Mouse (Mus musculus) liver, embryonic 14.5 days (tissue): Measurements from ENCODE around the gene Golga1. TPM values are rescaled to one million over a fixed set of nuclear protein-coding genes. Genes with fewer than 3 reads are reported as not detected.

Experiments used
- ATAC-seq: fragments of 200-750 bp; cut with Nextera tagmentation; 2 replicates; pipeline ENCODE4 v1.8.0; 2017; ENCODE audit warnings: moderate number of reproducible peaks, mild to moderate bottlenecking, moderate library complexity; ENCODE audit not compliant: insufficient read depth
- DNase-seq, 3 experiments: peaks; one replicate each; pipeline ENCODE4 v3.0.0-alpha.2; 2012 to 2013; ENCODE audit warnings: low read depth in 3 of 3, low spot score in 3 of 3
- H3K27ac ChIP-seq: fragments of 300-500 bp; sonication (generic); 2 replicates; pipeline ENCODE4 v1.5.1; 2014; ENCODE audit warnings: moderate library complexity, mild to moderate bottlenecking, control low read depth, inconsistent platforms
- H3K27me3 ChIP-seq: fragments of 300-500 bp; sonication (generic); 2 replicates; pipeline ENCODE4 v1.6.1; 2014; ENCODE audit warnings: mild to moderate bottlenecking, low read length, moderate library complexity; ENCODE audit not compliant: control insufficient read depth, insufficient read depth
- H3K36me3 ChIP-seq: fragments of 300-500 bp; sonication (generic); replicated peaks from 2 replicates; pipeline ENCODE4 v1.6.1; 2014; ENCODE audit warnings: low read depth; ENCODE audit not compliant: control insufficient read depth, insufficient read depth
- H3K4me1 ChIP-seq, 2 experiments: fragments of 200-500 bp in 1 of 2; fragments of 300-500 bp in 1 of 2; sonication (generic) in 1 of 2; replicated peaks; 2 replicates each; pipeline ENCODE4 v1.6.1; 2012 to 2014; ENCODE audit warnings: antibody characterized with exemption in 1 of 2, inconsistent platforms in 1 of 2, low read length in 1 of 2; ENCODE audit not compliant: control insufficient read depth in 2 of 2, insufficient read depth in 2 of 2
- H3K4me2 ChIP-seq: fragments of 300-500 bp; sonication (generic); 2 replicates; pipeline ENCODE4 v1.6.1; 2014; ENCODE audit warnings: low read depth, mild to moderate bottlenecking, control low read depth, moderate library complexity
- H3K4me3 ChIP-seq, 2 experiments: fragments of 200-500 bp in 1 of 2; fragments of 300-500 bp in 1 of 2; sonication (generic) in 1 of 2; 2 replicates each; pipeline ENCODE4 v1.5.1; 2012 to 2014; ENCODE audit warnings: low read depth in 2 of 2, low read length in 2 of 2, mild to moderate bottlenecking in 2 of 2, control low read depth in 1 of 2, inconsistent platforms in 1 of 2, moderate library complexity in 1 of 2; ENCODE audit not compliant: insufficient read depth in 1 of 2
- H3K9ac ChIP-seq: fragments of 300-500 bp; sonication (generic); replicated peaks from 2 replicates; pipeline ENCODE4 v1.6.1; 2014; ENCODE audit warnings: mild to moderate bottlenecking, control low read depth, moderate library complexity
- H3K9me3 ChIP-seq: fragments of 300-500 bp; sonication (generic); 2 replicates; pipeline ENCODE4 v1.6.1; 2016; ENCODE audit warnings: low read length, mixed read lengths; ENCODE audit not compliant: control insufficient read depth
- CTCF ChIP-seq: IDR thresholded peaks from 2 replicates; pipeline ENCODE4 v1.5.1; 2016; ENCODE audit warnings: antibody characterized with exemption, low read depth, control low read depth
- EP300 ChIP-seq: IDR thresholded peaks from 2 replicates; pipeline ENCODE4 v1.6.1; 2016; ENCODE audit warnings: antibody characterized with exemption, low read depth
- WGBS: fragments of 180-500 bp; shearing (Covaris S2); extraction: QIAGEN DNeasy Blood & Tissue Kit; methylation state at CpG from one replicate; pipeline ENCODE4 v1.1.7; 2014; ENCODE audit not compliant: insufficient replicate concordance; 5-methylcytosine and 5-hydroxymethylcytosine counted together
- polyA plus RNA-seq, 2 experiments: library from polyadenylated mRNA; depleted of rRNA in 1 of 2; stranded (reverse) in 1 of 2; unstranded in 1 of 2; fragments of >200 nt; fragmentation: Nextera tagmentation in 1 of 2; extraction: Ambion mirVana in 1 of 2; gene quantifications; 2 replicates each; pipeline versions ENCODE4 v1.2.1 to v1.2.3; 2012 to 2014

The Golga1 gene
- polyA plus RNA-seq, 2 experiments, result 9.0 to 9.1 TPM

DNA sequence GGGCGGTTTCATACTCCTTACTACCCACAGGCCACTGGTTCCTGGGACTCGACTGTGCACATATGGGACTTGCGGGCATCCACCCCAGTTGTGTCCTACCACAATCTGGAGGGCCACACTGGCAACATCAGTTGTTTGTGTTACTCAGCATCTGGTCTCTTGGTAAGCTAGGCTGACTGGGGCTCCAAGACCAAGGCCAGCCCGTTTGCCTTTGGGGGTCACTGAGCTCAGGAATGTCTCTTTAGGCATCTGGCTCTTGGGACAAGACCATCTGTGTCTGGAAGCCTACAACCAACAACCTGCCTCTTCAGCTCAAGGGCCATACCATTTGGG lies 64.8 kb downstream of the Golga1 start:
- TF ChIP-seq CTCF (no peak), EP300 (no peak)
- H3K4me1 ChIP-seq, result peaks cover 13 to 29% of the 10 kb centered on the region in 2 experiments
- no peaks in the 10 kb centered on the region for H3K9me3 ChIP-seq
- ATAC-seq (no peak), DNase-seq (no peak)
- no peaks in the 10 kb centered on the region for H3K27me3 ChIP-seq
- H3K36me3 ChIP-seq, result peaks cover 35% of the 10 kb centered on the region
- 71% methylated on average over 4 of the region's 4 CpGs for WGBS
- no peak overlapping the region for H3K4me2 ChIP-seq
- no peak overlapping the region for H3K4me3 ChIP-seq
- no peak overlapping the region for H3K9ac ChIP-seq
- no peak overlapping the region for H3K27ac ChIP-seq

DNA sequence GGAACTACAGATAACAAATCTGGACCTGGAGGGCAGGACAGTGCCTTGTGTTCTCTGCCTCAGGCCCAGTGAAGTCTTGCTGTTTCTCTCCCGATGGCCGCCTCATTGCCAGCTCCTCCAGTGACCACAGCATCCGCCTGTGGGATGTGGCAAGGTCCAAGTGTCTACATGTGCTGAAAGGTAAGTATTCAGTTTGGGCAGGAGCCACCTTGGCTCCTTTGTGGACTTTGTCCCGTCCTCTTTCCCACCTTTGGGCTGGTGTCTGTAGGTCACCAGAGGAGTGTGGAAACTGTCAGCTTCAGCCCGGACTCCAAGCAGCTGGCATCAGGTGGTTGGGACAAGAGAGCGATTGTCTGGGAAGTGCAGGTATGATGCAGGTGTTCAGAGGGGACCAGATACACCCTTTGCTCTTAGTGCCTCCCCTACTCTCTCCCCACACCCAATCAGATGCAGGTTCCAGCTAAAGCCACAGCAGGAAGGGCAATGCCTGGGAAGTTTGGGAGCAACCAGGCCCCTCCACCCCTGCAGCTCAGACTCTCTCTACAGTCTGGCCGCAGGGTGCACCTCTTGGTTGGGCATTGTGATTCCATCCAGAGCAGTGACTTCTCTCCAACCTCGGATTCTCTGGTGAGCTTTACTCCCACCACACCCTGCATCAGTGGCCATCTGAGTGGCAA lies 65.3 kb downstream of the Golga1 start:
- ATAC-seq (no peak), DNase-seq (no peak)
- H3K4me2 ChIP-seq, result no peak overlapping the region
- peaks cover 13 to 29% of the 10 kb centered on the region in 2 experiments for H3K4me1 ChIP-seq
- peaks cover 35% of the 10 kb centered on the region for H3K36me3 ChIP-seq
- no peaks in the 10 kb centered on the region for H3K9me3 ChIP-seq
- H3K27ac ChIP-seq, result no peak overlapping the region
- H3K27me3 ChIP-seq, result no peaks in the 10 kb centered on the region
- WGBS, result 64% methylated on average over 8 of the region's 8 CpGs
- H3K9ac ChIP-seq, result no peak overlapping the region
- no peak overlapping the region for H3K4me3 ChIP-seq
- TF ChIP-seq CTCF, result no peak
- no peak for TF ChIP-seq EP300

GRCm38 (mm10) chr2:38999381-38999780 lies 66.0 kb downstream of the Golga1 start:
- Histone ChIP-seq H3K4me1 (peaks cover 13 to 28% of the 10 kb centered on the region in 2 experiments), H3K36me3 (peaks cover 35% of the 10 kb centered on the region), H3K4me3 (no peak overlapping the region), H3K9me3 (no peaks in the 10 kb centered on the region), H3K27ac (no peak overlapping the region), H3K27me3 (no peaks in the 10 kb centered on the region), H3K9ac (no peak overlapping the region), H3K4me2 (no peak overlapping the region)
- WGBS, result 39% methylated on average over 4 of the region's 4 CpGs
- TF ChIP-seq CTCF (no peak), EP300 (no peak)
- DNase-seq (no peak), ATAC-seq (no peak)

DNA sequence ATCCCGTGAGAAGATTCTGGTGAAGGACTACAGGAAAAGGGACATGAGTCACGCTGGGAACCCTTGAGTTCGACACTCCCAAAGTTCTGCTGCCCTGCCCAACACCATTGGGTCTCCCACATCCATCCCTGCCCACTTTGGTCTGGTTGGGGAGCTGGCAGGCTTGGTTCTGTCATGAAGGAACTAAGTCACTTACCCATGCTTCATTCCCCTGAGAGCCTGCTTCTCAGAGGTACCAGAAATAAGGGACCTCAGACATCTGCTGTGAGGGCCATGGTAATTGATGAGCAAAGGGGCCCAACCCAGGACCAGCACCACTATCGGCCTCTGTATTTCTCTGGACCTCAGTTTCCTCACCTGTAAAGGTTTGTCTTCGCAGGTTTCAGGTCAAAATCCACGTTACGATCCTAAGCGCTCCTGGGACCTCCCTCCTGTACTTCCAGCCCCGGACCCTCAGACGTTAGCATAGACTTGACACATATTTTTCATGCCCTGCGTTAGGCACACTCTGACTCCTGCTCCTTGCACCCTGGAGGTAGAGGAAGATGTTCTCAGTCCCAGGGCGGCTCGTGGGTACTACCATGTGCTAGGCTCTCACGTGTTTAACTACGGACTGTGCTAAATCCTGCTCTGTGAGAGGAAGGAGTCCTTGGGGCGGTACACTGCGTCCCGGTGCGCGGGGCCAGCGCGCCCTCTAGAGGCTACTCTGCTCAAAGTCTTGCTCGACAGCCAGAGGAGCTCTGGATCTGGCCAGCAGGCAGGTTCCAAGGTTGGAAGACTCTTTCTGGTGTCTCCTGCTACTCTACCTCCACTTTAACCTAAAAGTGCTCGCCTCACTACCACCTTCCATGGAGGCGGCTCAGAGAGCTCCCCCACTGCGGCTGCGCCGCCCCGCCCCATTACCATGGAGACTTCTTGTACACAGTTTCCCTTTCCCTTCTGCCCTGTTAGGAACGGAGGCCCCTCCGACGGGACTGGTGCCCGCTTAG lies 67.7 kb downstream of the Golga1 start, which contains the start of gene Wdr38:
Gene Wdr38, plus strand, starts transcription at position 91 of the 989 bp plus-strand sequence.
- Histone ChIP-seq H3K27ac (peak within 1 kb of the TSS; percentile 37), H3K27me3 (no peaks in the 10 kb centered on the region), H3K9me3 (no peaks in the 10 kb centered on the region), H3K4me3 (peak within 1 kb of the TSS; percentile 57 to 63), H3K4me1 (peaks cover 4 to 14% of the 10 kb centered on the region in 2 experiments), H3K4me2 (peak within 1 kb of the TSS; percentile 78), H3K36me3 (peaks cover 25% of the 10 kb centered on the region), H3K9ac (peak within 1 kb of the TSS; percentile 69)
- ATAC-seq (peak; percentile 85), DNase-seq (peak; percentile 62 to 75 (median 65))
- TF ChIP-seq CTCF, result peak; percentile 99
- TF ChIP-seq EP300, result no peak
- 10% methylated on average over 33 of the region's 33 CpGs for WGBS

- Histone ChIP-seq H3K27ac (no peak overlapping the region), H3K4me1 (peaks cover 11 to 25% of the 10 kb centered on the region in 2 experiments), H3K27me3 (no peaks in the 10 kb centered on the region), H3K9me3 (no peaks in the 10 kb centered on the region), H3K4me3 (no peak overlapping the region), H3K36me3 (no peaks in the 10 kb centered on the region), H3K4me2 (no peak overlapping the region), H3K9ac (no peak overlapping the region)
- WGBS, result 64% methylated on average over 4 of the region's 4 CpGs
- no peak for TF ChIP-seq EP300
- TF ChIP-seq CTCF, result no peak
- no peak for DNase-seq
- ATAC-seq, result no peak
Observed at GRCm38 (mm10) chr2:38992452-38992851, 72.9 kb downstream of the Golga1 start.
